Mouse (Mus musculus) adrenal gland, postnatal 36 days (tissue): ENCODE data around the gene Nmt1. TPM values are rescaled to one million over a fixed set of nuclear protein-coding genes. Genes with fewer than 3 reads are reported as not detected.

Experiments
- DNase-seq, 2 experiments: peaks; one replicate each; pipeline ENCODE4 v3.0.0; 2021; ENCODE audit warnings: mixed read lengths in 1 of 2
- long read RNA-seq, 2 experiments: library from polyadenylated mRNA; stranded (forward); transcript quantifications; one replicate each; pipeline ENCODE4 v2.0.0; 2021; ENCODE audit warnings: borderline sequencing depth in 2 of 2
- total RNA-seq, 2 experiments: library from RNA; stranded (reverse); gene quantifications; 2 replicates each; pipeline ENCODE4 v1.2.3; 2021

Nmt1 gene
- 100 to 1,000 TPM; 100 to 114 TPM for total RNA-seq
- long read RNA-seq, experiment 1, full-length matches to known transcripts: 109 of 207 reads
- long read RNA-seq, experiment 1, partial matches to known transcripts: 85 of 207 reads
- long read RNA-seq, experiment 1, other reads (novel, unspliced or antisense): 13 of 207 reads
- long read RNA-seq, experiment 2, full-length matches to known transcripts: 44 of 70 reads
- long read RNA-seq, experiment 2, partial matches to known transcripts: 19 of 70 reads
- long read RNA-seq, experiment 2, other reads (novel, unspliced or antisense): 7 of 70 reads

DNA sequence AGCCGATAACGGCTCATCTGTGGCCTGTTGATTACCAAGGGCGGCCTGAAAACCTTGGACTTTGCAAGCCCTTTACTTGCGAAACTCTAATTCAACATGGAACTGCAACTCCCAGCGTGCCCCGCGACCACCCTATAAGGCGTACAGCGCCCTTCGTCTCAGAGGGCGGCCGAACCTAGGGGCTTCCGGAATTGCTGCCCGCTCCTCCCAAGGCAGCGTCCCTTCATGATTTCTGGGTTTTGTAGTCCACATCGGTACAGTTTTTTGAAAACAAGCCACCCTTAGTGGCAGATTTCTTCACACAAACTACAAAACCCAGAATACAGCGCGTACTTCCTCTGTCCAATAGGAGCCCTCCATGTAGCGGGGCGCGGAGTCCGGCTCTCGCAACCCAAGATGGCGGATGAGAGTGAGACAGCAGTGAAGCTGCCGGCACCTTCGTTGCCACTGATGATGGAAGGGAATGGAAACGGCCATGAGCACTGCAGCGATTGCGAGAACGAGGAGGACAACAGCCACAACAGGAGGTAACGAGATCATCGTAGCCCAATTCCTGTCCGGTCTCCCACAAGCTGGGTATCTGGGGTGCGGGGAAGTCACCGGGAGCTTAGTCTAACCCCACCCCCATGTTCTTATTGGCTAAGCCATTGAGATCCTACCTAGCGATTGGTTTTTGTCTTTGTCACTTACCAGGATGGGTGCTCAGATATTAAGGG is at the start of gene Nmt1, which contains the start of gene Dcakd:
Gene Nmt1, plus strand, starts transcription at position 15 of the 716 bp plus-strand sequence.
Gene Dcakd, minus strand, starts transcription at position 158 of the 716 bp plus-strand sequence.
- peak; percentile 94 to 95 for DNase-seq

DNA sequence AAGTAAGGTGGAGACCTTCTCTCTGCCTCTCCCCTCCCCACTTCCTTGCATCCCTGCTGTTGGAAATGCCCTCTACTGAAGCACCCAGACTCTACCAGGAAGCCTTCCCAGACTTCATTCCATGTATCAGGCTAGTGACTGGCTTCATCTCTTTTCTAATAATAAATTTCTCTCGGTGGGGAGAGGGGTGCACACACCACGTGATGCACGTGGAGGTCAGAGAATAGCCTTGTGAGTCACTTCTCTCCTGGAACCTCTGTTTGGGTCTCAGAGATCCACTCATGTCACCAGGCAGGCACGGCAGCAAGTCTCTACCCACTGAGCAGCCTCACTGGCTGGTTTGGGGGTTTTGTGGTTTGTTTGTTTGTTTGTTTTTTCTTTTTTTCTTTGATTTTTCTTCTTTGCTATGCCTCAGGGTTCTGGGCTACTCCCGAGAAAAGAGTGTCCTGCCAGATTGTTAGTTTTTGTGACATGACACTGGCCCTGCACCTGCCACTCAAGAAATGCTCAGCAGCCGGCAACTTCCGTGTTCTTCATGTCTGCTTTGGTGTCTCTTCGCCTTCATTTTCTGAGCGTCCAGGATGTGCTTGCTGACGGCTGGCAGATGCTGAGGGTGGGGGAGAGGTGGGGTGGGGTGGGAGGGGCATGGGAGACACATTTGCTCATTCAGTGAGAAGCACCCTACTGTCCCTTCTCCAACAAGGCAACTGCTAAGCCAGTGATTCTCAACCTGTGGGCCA is 46.7 kb upstream of the Nmt1 start:
- peak; percentile 64 to 69 for DNase-seq

DNA sequence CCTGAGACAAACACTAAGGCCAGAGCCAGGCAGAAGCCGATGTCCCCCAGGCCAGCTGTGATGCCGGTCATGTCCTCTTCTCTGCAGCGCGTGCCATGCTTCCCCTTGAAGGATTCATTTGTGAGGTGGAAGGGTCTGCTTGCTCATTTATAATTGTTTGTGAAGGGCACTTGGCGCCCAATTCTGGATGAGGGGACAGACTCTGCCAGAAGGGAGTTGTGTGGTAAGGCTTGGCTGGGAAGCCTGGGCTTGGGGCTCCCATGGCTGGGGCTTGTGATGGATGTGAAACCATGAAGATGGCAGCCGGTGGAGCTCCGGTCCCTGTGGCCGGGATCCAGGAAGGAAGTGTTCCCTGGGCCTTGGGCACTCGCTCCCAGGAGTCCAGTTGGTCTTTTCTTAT is 43.9 kb upstream of the Nmt1 start:
- DNase-seq: no peak

DNA sequence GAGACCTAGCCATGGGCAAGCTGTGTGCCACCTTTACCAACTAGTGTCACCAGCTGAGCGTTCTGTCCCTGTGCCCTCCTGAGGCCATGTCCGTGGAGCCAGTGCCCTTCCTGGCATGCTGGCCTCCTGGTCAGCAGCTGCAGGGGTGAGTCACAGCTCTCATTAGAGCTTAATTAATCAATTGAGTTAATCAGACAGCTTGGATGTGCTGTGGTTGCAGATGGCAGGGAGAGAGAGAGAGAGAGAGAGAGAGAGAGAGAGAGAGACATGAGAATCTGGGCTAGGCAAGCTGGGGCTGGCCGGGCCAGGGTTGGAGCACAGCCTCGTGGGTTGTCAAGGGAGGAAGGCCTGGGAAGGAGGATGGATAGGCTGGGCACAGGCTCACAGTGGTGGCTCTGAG is 43.4 kb upstream of the Nmt1 start:
- no peak for DNase-seq

DNA sequence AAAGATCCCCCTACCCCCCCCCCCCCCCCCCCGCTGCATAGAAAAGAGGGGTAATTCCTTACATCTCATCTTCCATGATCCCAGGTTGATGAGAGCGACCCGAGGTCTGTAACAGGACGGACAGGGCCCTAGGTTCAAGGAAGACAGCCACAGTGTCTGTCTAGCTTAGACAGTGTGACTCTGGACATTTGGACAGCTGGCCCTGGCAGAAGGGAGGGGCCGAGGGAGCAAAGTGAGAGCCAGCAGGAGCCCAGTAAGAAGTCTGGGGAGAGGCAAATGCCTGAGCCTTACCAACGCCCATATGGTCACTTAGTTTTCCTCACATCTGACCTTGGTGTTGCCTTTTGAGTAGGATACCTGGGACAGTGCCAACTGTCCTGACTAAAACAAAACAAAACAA is 42.8 kb upstream of the Nmt1 start:
- DNase-seq: no peak

DNA sequence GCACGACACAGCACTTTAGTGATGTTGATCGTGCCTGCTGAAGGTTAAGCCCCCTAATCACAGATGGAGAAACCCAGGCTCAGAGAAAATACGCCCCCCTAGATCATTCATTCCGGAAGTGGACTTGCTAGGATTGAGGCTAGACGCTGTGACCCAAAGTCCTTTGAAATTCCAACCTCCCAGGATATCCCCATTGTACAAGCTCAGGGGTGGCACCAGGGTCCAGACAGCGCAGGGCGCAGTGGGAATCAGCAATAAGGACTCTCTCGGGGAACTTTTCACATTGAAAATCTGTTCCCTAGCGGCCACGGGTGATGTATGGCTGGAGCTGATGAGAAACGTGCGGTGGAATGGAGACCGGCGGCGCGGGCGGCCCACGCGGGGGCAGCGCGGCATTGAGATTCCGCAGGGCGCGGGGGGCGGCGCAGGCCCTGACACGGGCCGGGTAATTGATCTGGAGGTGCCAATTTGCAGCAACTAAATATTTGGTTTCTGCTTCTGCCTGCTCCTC is 38.3 kb upstream of the Nmt1 start:
- no peak for DNase-seq

DNA sequence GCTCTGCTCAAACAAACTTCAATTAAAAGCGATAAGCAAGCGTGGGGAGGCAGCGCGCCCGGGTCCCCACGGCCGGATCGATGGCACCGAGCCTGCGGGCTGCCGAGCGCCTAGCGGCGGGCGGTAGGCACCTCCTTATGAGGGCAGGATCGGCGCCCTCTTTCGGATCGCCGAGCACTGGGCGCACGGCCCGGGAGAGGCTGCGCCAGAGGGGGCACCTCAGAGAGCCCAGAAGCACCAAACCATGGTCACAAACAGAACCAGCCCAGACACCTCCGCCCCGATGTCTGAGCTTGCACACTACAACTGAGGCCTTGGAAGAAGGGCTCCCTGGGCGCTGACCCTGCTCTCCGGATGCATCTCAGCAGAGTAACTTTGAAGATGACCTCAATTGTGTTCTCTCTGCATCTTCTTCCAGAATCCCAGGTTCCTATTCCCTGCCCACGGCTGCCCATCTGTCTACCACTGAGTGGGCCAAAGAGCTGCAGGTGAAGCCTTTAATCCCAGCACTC is 37.8 kb upstream of the Nmt1 start:
- peak; percentile 76 to 82 for DNase-seq

DNA sequence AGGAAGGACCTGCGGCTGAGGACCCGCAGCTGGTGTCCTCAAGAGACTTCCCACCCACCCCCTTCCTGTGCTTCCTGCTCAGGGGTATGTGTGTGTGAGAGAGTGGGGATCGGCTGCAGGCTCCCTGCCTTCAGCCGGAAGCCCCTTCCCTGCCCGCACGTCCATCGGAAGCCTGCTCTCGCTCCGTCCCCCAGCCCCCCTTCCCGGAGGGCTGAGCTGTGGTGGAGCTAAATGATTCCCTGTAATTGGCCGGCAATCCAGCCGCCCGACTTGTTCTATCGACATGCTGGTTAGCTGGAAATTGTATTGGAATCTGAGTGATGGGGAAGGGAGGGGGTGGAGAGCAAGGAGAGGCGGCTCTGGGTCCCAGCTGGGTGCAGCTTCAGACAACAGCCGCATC is 36.3 kb upstream of the Nmt1 start:
- DNase-seq: no peak

DNA sequence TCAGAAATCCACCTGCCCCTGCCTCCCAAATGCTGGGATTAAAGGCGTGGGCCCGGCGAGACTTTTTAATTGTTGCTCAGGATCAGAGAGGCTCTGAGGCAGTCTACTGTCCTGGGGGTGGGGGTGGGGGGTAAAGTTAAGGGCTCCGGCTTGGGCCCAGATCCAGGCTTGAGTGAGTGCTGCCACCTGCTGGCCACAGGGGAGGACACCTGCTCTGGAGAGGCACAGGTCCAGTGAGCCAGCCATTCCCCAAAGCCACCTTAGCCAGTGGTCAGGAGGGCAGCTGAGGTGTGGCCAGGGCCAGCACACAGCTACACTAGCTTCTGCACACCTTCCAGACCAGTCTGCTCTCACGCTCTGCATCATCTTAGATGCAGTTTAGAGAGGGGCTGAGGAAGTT is 35.0 kb upstream of the Nmt1 start:
- DNase-seq: peak; percentile 86 to 88

DNA sequence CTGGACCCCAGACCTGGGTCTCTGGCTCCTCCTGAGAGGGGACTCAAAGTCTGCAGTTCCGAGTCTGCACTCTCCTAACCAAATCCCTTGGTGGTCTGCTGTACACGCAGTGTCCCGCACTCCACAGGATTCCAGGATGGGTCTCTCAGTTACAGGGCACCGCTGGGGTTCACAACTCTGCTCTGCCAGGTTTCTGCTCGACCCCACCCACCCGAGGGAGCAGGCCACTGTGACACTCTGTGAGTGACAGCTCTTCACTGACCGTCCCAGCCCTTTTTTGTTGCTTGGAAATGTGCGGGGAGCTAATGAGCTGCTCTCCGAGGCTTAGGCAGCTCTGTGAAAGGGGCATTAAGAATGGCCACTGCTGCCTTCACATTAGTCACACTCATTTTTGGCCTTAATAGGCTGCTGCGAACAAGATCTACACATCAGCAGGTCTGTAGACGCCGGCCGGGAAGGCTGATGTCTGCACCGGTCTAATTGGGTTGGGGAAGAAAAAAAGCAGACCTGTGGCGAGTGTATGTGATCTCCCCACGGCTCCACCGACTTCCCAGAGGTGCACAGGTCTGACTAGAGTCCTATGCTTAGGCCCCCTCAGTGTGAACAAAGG is 34.5 kb upstream of the Nmt1 start:
- no peak for DNase-seq

DNA sequence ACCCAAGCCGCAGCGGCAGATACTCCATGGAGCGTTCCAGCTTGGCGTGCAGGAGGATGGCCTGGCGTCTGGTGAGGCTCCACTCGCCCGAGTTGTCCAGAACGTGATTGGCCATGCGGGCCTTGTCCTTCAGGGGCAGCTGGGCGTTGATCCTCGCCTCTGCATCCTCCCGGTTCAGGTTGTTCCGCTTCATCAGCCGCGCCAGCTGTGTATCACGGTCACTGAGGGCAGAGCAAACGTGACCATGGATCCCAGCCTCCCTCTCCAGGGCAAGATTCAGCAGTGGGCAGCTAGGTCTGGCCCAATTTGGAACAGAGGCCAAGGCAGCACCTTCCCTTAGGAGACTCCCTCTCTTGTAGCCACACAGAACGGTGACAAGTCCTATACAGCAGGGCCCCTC is 33.0 kb upstream of the Nmt1 start:
- DNase-seq: no peak

DNA sequence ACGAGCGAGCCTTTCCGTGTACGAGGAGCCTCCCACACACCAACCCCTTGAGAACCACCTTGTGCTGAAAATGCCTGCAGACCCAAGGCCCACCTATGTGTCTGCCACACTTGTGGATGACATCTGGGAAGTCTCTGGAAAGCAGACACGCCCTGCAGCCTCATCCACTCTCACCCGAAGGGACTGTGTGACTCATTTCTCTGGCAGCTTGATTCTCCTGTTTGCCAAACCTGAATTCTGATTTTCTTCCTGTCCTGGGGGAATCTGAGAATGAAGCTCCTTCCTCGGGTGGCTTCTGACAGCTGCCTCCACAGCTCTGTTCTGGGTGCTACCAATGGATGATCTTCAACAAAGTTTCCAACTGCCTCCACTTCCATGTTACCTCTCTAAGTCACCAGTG is 31.6 kb upstream of the Nmt1 start:
- DNase-seq: no peak

DNA sequence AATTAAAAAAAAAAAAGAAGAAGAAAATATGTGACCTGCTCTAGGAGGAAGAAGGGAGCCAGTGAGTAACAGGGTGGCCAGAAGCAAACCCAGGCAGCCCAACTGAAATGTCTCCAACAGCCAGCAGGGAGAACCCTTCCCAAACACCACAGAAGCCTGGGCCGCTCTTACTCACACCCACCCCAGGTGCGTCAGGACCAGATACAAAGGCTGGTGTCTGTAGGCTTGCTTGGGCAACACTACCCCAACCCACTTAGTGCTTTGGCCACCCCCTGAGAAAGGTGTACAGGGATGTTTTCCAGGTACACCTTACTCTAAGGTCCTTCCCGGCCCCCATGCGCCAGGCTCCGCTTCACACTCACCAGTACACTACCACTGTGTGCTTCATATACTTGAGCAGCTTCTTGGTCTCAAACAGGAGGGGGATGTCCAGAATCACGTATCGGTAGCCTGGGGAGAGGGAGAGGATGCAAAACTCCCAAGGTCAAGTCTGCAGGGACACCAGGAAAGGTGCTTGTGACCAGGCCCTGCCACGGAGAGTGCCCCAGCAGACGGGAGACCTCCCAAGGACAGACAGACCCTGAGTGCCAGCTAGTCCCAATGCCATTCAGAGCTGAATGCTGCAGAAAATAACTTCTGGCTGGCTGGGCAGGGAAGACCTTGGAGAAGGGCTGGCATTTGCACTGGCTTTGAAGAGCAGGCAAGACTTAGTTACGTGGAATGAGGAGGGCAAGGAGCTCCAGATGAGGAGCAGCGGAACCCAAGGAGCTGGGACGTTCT is 30.8 kb upstream of the Nmt1 start:
- DNase-seq: peak; percentile 71 to 72

DNA sequence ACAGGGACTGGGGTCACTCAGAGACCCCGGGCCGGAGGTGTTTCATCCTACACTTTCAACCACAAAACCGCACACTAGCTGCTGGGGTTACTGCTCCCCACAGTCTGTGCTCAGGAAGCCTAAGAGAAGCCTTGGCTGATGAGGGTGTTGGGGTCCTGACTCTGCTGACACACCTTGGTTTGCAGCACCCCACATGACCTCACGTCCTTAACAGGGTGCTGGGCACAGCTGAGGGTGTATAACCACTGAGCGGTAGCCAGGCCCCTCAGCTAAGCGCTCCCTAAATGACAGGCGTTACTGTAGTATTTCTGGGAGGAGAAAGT is 29.8 kb upstream of the Nmt1 start:
- no peak for DNase-seq

DNA sequence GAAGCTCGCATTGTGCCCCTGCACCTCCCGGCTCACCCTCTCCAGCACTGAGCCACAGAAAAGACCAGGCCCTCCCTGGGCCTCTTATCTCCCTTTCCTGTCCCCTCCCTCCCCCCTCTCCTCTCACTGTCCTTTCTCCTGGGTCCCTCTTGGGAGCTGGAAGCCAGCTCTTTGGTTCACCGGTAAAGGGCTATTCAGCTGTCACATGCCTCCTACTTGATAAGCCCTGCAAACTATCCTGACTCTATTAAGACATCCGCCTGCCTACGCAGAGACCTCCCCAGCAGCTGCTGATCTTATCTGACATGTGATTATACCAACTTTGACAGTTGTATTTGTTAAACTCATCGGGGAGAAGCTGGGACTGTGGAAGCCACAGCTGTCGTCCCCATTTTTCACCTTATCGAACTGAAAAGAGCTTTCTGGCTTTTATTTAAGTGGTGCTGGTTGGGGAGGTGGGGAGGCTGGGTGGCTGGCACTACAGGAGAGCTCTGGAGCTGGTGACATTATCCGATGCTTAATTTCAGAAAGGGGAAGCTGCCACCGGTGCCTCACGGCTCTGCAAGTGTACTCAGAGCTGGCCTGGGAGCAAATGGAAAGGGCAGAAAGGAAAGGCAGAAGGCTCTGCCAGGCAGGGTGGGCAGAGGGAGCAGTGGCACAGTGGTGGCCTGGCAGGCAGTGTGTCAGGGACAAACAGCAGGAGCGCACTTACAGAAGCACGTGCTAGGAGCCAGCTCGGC is 29.2 kb upstream of the Nmt1 start:
- no peak for DNase-seq

DNA sequence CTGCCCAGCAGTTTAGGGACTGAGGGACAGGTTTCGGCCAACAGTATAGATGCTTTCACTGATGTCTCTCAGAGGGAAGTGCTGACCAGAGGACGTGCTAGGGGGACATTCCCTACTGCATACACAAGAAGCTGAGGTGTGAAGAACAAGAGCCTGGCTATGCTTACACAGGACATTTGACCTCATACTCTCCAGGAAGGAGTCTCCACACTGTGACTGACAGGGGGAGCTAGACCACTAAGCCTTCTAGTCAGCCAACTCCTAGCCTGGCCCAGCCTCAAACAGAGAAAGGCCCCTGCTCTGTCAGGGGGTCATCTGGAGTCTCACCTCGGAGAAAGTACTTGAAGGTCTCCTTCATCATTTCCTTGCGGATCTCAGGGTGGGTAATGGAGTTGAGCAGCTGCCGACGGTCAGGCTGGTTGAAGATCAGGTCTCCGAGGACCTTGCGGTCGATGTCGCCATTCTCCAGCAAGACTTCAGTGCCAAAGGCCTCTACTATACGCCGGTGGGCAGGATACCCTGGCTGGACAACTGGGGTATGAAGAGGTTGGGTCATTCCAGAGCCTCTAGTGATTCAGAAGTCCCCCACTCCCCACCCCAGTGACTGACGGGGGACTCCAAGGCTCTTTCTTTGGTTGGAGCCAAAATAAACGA is 28.5 kb upstream of the Nmt1 start:
- no peak for DNase-seq

DNA sequence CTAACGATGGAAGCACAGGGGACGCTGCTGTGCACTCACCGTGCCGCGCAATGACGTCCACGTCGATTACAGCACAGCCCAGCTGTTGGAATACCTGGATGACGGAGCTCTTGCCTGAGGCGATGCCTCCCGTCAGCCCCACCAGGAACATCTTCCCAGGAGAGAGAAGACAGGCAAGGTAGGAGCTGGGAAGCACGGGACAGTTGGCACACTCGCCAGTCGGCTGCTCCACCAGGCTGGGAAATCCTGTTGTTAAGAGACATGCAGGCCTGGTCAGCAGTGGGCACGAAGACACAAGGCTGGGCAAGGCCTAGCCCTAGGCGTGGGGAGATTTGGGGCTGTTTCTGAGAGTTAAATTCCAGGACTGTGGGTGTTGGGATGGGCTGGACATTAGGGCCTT is 27.9 kb upstream of the Nmt1 start:
- DNase-seq: no peak

DNA sequence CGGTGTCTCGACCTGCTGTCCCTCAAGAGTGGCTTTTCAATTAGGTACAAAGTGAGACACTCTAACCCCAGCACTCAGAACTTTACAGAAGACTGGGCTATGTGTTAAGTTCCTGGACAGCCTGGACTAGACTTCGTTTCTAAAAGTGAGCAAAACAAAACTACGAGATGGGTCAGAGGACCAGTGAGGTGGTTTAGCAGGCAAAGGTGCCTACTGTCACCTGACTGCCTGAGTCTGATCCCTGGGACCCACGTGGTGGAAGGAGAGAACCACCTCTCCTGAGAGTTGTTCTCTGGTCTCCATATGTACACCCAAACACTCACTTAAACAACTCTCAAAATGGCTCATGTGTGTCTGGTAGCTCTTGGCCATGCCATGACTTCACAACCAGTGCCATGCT is 26.9 kb upstream of the Nmt1 start:
- DNase-seq: no peak

DNA sequence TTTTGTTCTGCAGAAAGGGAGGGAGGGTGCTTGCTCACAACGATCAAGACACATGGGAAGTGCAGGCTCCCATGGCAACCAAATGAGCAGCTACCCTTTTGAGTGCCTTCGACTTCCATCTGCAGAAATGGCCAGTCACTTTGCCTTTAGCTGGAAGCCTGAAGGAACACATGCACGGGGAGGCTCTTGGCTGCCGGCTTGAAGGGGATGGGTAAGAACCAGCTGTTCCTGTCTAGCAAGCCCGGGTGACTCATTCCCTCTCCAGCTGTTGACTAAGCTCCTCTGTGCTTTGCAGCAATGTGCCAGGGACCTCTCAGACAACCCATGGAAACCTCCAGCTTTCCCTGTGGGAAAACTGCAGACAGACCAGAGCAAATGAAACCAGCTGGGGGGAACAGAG is 24.8 kb upstream of the Nmt1 start:
- DNase-seq: peak; percentile 78 to 87

DNA sequence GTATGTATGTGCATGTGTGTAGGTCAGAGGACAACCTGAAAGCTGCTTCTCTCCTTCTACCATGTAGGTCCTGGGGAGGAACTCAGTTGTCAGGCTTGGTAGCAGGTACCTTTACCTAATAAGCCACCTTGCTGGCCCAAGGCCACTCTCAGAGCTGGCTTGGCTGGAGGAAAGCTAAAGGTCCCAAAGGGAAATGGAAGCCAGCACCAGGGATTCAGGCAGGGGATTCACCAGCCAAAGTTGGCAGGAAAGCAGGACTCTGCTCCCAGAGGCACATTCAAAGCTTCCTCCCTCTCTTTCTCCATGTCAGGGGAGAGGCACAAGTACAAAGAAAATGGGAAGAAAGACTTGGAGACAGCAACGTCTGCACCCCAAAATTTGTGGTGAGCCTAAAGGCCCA is 23.1 kb upstream of the Nmt1 start:
- DNase-seq: no peak
